Mouse (Mus musculus) heart, adult 2 months (tissue): ENCODE data around the gene Elp4. TPM values are rescaled to one million over a fixed set of nuclear protein-coding genes. Genes with fewer than 3 reads are reported as not detected.

Experiments used
- DNase-seq, 2 experiments: peaks; one replicate each; pipeline ENCODE4 v3.0.0; 2021
- H3K27ac ChIP-seq: fragments of 200-600 bp; 2 replicates; pipeline ENCODE4 v1.8.1; 2022
- H3K27me3 ChIP-seq: fragments of 200-500 bp; 2 replicates; pipeline ENCODE4 v1.6.1; 2012; ENCODE audit warnings: mild to moderate bottlenecking, low read length, inconsistent platforms, mixed read lengths; ENCODE audit not compliant: control insufficient read depth, insufficient read depth
- H3K36me3 ChIP-seq: fragments of 200-500 bp; 2 replicates; pipeline ENCODE4 v1.6.1; 2012; ENCODE audit warnings: low read length, inconsistent platforms; ENCODE audit not compliant: control insufficient read depth, insufficient read depth
- H3K4me1 ChIP-seq: fragments of 200-500 bp; 2 replicates; pipeline ENCODE4 v1.6.1; 2011; ENCODE audit warnings: low read length; ENCODE audit not compliant: control insufficient read depth, insufficient read depth
- H3K4me3 ChIP-seq: fragments of 200-600 bp; 2 replicates; pipeline ENCODE4 v1.8.1; 2022
- H3K79me2 ChIP-seq: fragments of 200-500 bp; replicated peaks from 2 replicates; pipeline ENCODE4 v1.6.1; 2012; ENCODE audit warnings: mild to moderate bottlenecking, inconsistent platforms, low read length, moderate library complexity, mixed read lengths; ENCODE audit not compliant: control insufficient read depth, insufficient read depth
- H3K9ac ChIP-seq: fragments of 200-500 bp; 2 replicates; pipeline ENCODE4 v1.6.1; 2012; ENCODE audit warnings: low read depth, mild to moderate bottlenecking, control low read depth, inconsistent platforms, low read length, mixed read lengths
- CTCF ChIP-seq: fragments of 200-600 bp; IDR thresholded peaks from 2 replicates; pipeline ENCODE4 v1.8.1; 2022; ENCODE audit warnings: antibody characterized with exemption, mild to moderate bottlenecking, moderate library complexity
- EP300 ChIP-seq: fragments of 200-500 bp; IDR thresholded peaks from 2 replicates; pipeline ENCODE4 v1.6.1; 2011; ENCODE audit warnings: low read depth, low read length, control low read depth; ENCODE audit not compliant: insufficient read depth
- POLR2A ChIP-seq: fragments of 200-500 bp; IDR thresholded peaks from 2 replicates; pipeline ENCODE4 v1.6.1; 2011; ENCODE audit warnings: mild to moderate bottlenecking, low read depth, low read length, control low read depth; ENCODE audit not compliant: insufficient read depth
- WGBS: fragments of 180-500 bp; shearing (Covaris S2); methylation state at CpG from one replicate; pipeline ENCODE4 v1.1.7; 2018; 5-methylcytosine and 5-hydroxymethylcytosine counted together
- intact Hi-C: fragments of 180-260 bp; cut with DNase I; formaldehyde crosslinking; loops from one replicate; pipeline ENCODE4 v1.15.1; 2025
- polyA plus RNA-seq: library from polyadenylated mRNA; depleted of rRNA; stranded (reverse); fragments of >200 nt; gene quantifications from 2 replicates; pipeline ENCODE4 v1.2.3, GENCODE M21; 2012
- total RNA-seq, 2 experiments: library from RNA; stranded (reverse); gene quantifications; 2 replicates each; pipeline ENCODE4 v1.2.3; 2021

Elp4 gene
- total and polyA plus RNA-seq, 3 experiments: 2.1 to 12.3 (median 11.2) TPM

DNA sequence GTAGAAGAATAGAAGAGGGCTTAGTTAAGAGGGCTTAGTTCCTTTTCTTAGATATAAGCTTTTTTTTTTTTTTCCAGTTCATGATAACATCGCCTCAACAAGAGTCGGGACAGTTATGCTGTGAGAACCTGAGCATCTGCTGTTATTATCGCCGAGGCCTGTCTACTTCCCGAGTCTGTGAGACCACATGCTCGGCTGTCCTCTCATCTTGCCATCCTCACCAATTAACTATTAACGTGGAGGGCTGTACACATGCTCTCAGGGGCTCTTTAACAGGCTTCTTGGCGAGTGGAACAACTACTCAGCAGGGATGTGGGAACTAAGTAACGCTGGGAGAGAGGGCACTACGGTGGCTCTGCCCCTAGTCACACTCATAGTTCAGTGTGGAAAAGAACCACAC lies 99.9 kb downstream of the Elp4 start:
- Histone ChIP-seq H3K27me3 (no peaks in the 10 kb centered on the region), H3K4me1 (no peaks in the 10 kb centered on the region), H3K36me3 (no peaks in the 10 kb centered on the region), H3K27ac (no peak overlapping the region), H3K79me2 (no peaks in the 10 kb centered on the region), H3K4me3 (no peak overlapping the region), H3K9ac (no peak overlapping the region)
- TF ChIP-seq POLR2A: no peak
- TF ChIP-seq CTCF: no peak
- no peak for TF ChIP-seq EP300
- DNase-seq: no peak
- WGBS: 75% methylated on average over 10 of the region's 10 CpGs
- intact Hi-C loops: no loop called here

DNA sequence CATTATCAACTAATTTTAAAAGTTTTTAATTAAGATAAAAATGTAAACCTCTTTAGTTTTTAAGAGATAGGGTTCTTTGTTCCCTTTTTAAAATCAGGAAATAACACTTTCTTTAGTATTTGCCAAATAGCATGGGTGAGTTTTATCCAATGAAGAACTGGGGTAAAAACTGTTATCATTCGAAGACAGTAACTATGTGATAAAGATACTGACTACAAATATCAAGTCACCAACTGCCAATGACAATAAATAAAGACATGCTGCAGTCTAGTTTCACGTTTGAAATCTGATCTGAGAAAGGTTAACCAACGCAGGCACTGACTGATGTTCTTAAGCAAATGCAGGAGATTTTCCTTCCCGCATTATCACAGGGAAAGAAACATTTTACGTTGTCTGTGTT lies 100.9 kb downstream of the Elp4 start:
- 51% methylated on average over 5 of the region's 5 CpGs for WGBS
- Histone ChIP-seq H3K4me3 (no peak overlapping the region), H3K9ac (no peak overlapping the region), H3K27ac (no peak overlapping the region), H3K27me3 (no peaks in the 10 kb centered on the region), H3K79me2 (no peaks in the 10 kb centered on the region), H3K36me3 (no peaks in the 10 kb centered on the region), H3K4me1 (no peaks in the 10 kb centered on the region)
- intact Hi-C loops: no loop called here
- TF ChIP-seq EP300 (no peak), POLR2A (no peak), CTCF (no peak)
- no peak for DNase-seq

- intact Hi-C loops: no loop called here
- TF ChIP-seq CTCF (no peak), POLR2A (no peak), EP300 (no peak)
Observed at GRCm38 (mm10) chr2:105802902-105803301, 101.5 kb downstream of the Elp4 start.

DNA sequence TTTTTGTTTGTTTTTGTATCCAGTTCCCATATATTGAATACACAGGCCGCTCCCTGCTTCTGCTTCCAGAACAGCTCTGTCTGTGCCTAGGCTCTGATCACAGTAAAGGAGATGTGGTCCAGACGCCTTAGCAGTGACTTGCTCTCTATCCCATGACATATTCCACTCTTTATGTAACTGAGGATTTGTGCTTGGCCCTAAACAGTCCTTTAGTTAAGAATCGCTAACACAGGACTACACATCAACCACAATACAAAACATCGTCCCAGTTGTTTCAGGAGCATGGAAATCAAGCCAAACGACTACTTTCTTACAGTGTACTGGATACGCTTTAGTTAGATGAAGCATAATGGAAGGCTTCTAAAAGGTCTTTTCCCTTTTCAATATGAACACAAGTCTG lies 102.8 kb downstream of the Elp4 start:
- H3K36me3 ChIP-seq: 0 out of 2 replicates have a peak, but pooled peaks cover 2% of the 10 kb centered on the region
- intact Hi-C loops: no loop called here
- no peaks in the 10 kb centered on the region for H3K4me1 ChIP-seq
- TF ChIP-seq CTCF: no peak
- TF ChIP-seq POLR2A: no peak
- TF ChIP-seq EP300: no peak
- DNase-seq: no peak
- WGBS: 94% methylated on average over 6 of the region's 6 CpGs
- H3K79me2 ChIP-seq: no peaks in the 10 kb centered on the region
- H3K27me3 ChIP-seq: no peaks in the 10 kb centered on the region
- H3K4me3 ChIP-seq: no peak overlapping the region
- H3K27ac ChIP-seq: no peak overlapping the region
- H3K9ac ChIP-seq: no peak overlapping the region

More at GRCm38 (mm10) chr2:105802902-105803301, 101.5 kb downstream of the Elp4 start:
- Histone ChIP-seq H3K79me2 (no peaks in the 10 kb centered on the region), H3K9ac (no peak overlapping the region), H3K4me1 (no peaks in the 10 kb centered on the region), H3K27me3 (no peaks in the 10 kb centered on the region), H3K27ac (no peak overlapping the region), H3K4me3 (no peak overlapping the region), H3K36me3 (0 out of 2 replicates have a peak, but pooled peaks cover 2% of the 10 kb centered on the region)
- DNase-seq: no peak
- WGBS: 82% methylated on average over 2 of the region's 2 CpGs

DNA sequence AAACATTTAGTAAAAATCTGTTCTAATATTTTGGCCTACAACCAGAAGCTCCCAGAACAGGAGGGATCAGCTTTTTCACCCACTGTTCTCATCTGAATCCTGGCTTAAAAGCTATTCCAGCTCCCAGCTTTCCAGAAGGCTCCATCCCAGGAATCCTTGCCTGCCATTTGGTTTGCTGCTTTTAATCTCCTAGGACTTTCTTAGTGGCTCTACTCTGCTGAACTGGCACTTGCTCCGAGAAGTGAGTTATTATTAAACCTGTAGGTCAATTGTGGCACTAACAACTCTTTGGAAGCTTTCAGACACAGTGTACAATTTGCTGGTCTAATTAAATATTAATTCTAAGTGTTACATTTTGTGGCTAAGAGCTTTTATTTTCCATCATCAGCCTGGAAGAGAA lies 103.7 kb downstream of the Elp4 start:
- Histone ChIP-seq H3K4me1 (no peaks in the 10 kb centered on the region), H3K27me3 (no peaks in the 10 kb centered on the region), H3K36me3 (0 out of 2 replicates have a peak, but pooled peaks cover 2% of the 10 kb centered on the region), H3K27ac (no peak overlapping the region; the same call in 1 of the 2 replicates), H3K79me2 (no peaks in the 10 kb centered on the region), H3K9ac (no peak overlapping the region), H3K4me3 (no peak overlapping the region)
- no peak for TF ChIP-seq EP300
- no peak for TF ChIP-seq POLR2A
- no peak for TF ChIP-seq CTCF
- WGBS: 42% methylated on average over 1 of the region's 1 CpGs
- no peak for DNase-seq
- intact Hi-C loops: no loop called here

DNA sequence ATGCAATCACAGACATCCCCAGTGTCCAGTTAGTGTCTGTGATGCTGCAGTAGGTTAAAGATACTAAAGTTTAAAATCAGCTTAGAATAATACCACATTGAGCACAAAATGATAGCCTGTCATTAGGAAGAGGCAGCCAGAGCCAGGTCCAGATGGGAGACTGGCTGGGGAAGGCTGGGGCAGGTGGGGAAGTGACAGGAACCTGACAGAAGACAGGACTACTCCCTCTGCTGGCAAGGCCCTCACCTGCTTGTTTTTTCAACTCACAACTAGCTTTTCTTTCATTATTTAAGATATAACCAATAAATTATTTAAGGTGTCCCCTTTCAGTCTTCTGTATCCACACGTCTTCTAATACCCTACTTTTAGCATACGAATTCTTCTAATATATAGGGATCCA lies 104.5 kb downstream of the Elp4 start:
- H3K36me3 ChIP-seq: 0 out of 2 replicates have a peak, but pooled peaks cover 2% of the 10 kb centered on the region
- no peaks in the 10 kb centered on the region for H3K27me3 ChIP-seq
- H3K4me1 ChIP-seq: no peaks in the 10 kb centered on the region
- intact Hi-C loops: no loop called here
- H3K4me3 ChIP-seq: no peak overlapping the region
- WGBS: 95% methylated on average over 2 of the region's 2 CpGs
- H3K9ac ChIP-seq: no peak overlapping the region
- no peaks in the 10 kb centered on the region for H3K79me2 ChIP-seq
- DNase-seq: no peak
- TF ChIP-seq POLR2A (no peak), CTCF (peak; percentile 49), EP300 (no peak)
- no peak overlapping the region for H3K27ac ChIP-seq
